Mouse (Mus musculus): Measurements from ENCODE around the gene Eya4. TPM values are rescaled to one million over a fixed set of nuclear protein-coding genes. Genes with fewer than 3 reads are reported as not detected.

Eya4 gene
- polyA plus RNA-seq, 1 experiment from 2014 or later = 10.7 TPM

GRCm38 (mm10) chr10:23185391-23185790 lies 165.2 kb downstream of the Eya4 start:
- H3K9me3 ChIP-seq = no peaks in the 10 kb centered on the region
- H3K27ac ChIP-seq = no peak overlapping the region
- H3K4me2 ChIP-seq = no peak overlapping the region
- 92% methylated on average over 6 of the region's 6 CpGs for WGBS
- no peak for ATAC-seq (ENCODE audit: insufficient number of reproducible peaks, insufficient read depth, low FRiP score, low TSS enrichment, low read depth)
- no peaks in the 10 kb centered on the region for H3K27me3 ChIP-seq
- H3K9ac ChIP-seq (replicated peaks) = no peak overlapping the region
- no peaks in the 10 kb centered on the region for H3K36me3 ChIP-seq
- peaks cover 10% of the 10 kb centered on the region for H3K4me1 ChIP-seq (replicated peaks)
- no peak overlapping the region for H3K4me3 ChIP-seq (replicated peaks)

GRCm38 (mm10) chr10:23181572-23182493 lies 168.8 kb downstream of the Eya4 start:
- no peaks in the 10 kb centered on the region for H3K27me3 ChIP-seq
- no peak overlapping the region for H3K4me2 ChIP-seq
- no peak overlapping the region for H3K27ac ChIP-seq
- H3K9ac ChIP-seq (replicated peaks) = no peak overlapping the region
- no peaks in the 10 kb centered on the region for H3K36me3 ChIP-seq
- H3K4me1 ChIP-seq (replicated peaks) = peaks cover 14% of the 10 kb centered on the region; the same call in 1 of the 2 replicates
- H3K4me3 ChIP-seq (replicated peaks) = no peak overlapping the region
- WGBS = 79% methylated on average over 11 of the region's 11 CpGs
- ATAC-seq (ENCODE audit: insufficient number of reproducible peaks, insufficient read depth, low FRiP score, low TSS enrichment, low read depth) = no peak
- H3K9me3 ChIP-seq = no peaks in the 10 kb centered on the region

GRCm38 (mm10) chr10:23179285-23179684 lies 171.3 kb downstream of the Eya4 start:
- Histone ChIP-seq H3K9me3 (no peaks in the 10 kb centered on the region), H3K27ac (no peak overlapping the region), H3K9ac (replicated peaks) (no peak overlapping the region), H3K4me1 (replicated peaks) (peaks cover 27% of the 10 kb centered on the region), H3K4me2 (no peak overlapping the region), H3K27me3 (no peaks in the 10 kb centered on the region), H3K36me3 (no peaks in the 10 kb centered on the region), H3K4me3 (replicated peaks) (no peak overlapping the region)
- WGBS = 54% methylated on average over 6 of the region's 6 CpGs
- no peak for ATAC-seq (ENCODE audit: insufficient number of reproducible peaks, insufficient read depth, low FRiP score, low TSS enrichment, low read depth)

GRCm38 (mm10) chr10:23177347-23178046 lies 173.1 kb downstream of the Eya4 start:
- Histone ChIP-seq H3K9me3 (no peaks in the 10 kb centered on the region), H3K36me3 (no peaks in the 10 kb centered on the region), H3K4me1 (replicated peaks) (peaks cover 27% of the 10 kb centered on the region), H3K9ac (replicated peaks) (no peak overlapping the region), H3K27ac (no peak overlapping the region), H3K27me3 (no peaks in the 10 kb centered on the region), H3K4me3 (replicated peaks) (no peak overlapping the region), H3K4me2 (peak overlapping the region; percentile 15; the same call in 1 of the 2 replicates)
- WGBS = 74% methylated on average over 5 of the region's 5 CpGs
- ATAC-seq (ENCODE audit: insufficient number of reproducible peaks, insufficient read depth, low FRiP score, low TSS enrichment, low read depth) = no peak

GRCm38 (mm10) chr10:23176666-23177346 lies 173.8 kb downstream of the Eya4 start:
- no peak overlapping the region for H3K4me3 ChIP-seq (replicated peaks)
- H3K4me1 ChIP-seq (replicated peaks) = peaks cover 27% of the 10 kb centered on the region
- no peaks in the 10 kb centered on the region for H3K36me3 ChIP-seq
- ATAC-seq (ENCODE audit: insufficient number of reproducible peaks, insufficient read depth, low FRiP score, low TSS enrichment, low read depth) = no peak
- 40% methylated on average over 8 of the region's 8 CpGs for WGBS
- H3K4me2 ChIP-seq = peak overlapping the region; percentile 15; the same call in 1 of the 2 replicates
- no peaks in the 10 kb centered on the region for H3K27me3 ChIP-seq
- H3K9ac ChIP-seq (replicated peaks) = no peak overlapping the region
- no peaks in the 10 kb centered on the region for H3K9me3 ChIP-seq
- no peak overlapping the region for H3K27ac ChIP-seq

- 78% methylated on average over 7 of the region's 7 CpGs for WGBS
- H3K4me1 ChIP-seq (replicated peaks) = peaks cover 10% of the 10 kb centered on the region
- H3K27me3 ChIP-seq = no peaks in the 10 kb centered on the region
- no peak overlapping the region for H3K4me2 ChIP-seq
- ATAC-seq (ENCODE audit: insufficient number of reproducible peaks, insufficient read depth, low FRiP score, low TSS enrichment, low read depth) = no peak
- H3K9ac ChIP-seq (replicated peaks) = no peak overlapping the region
- no peak overlapping the region for H3K27ac ChIP-seq
- H3K4me3 ChIP-seq (replicated peaks) = no peak overlapping the region
- H3K36me3 ChIP-seq = peaks cover 2% of the 10 kb centered on the region; the same call in 1 of the 2 replicates
- H3K9me3 ChIP-seq = no peaks in the 10 kb centered on the region
These were observed 179.0 kb downstream of the Eya4 start for GRCm38 (mm10) chr10:23171541-23171940.

GRCm38 (mm10) chr10:23165089-23165642 lies 185.4 kb downstream of the Eya4 start:
- Histone ChIP-seq H3K4me3 (replicated peaks) (no peak overlapping the region), H3K27me3 (no peaks in the 10 kb centered on the region), H3K4me2 (no peak overlapping the region), H3K27ac (no peak overlapping the region), H3K36me3 (peaks cover 2% of the 10 kb centered on the region; the same call in 1 of the 2 replicates), H3K9ac (replicated peaks) (no peak overlapping the region), H3K4me1 (replicated peaks) (peaks cover 21% of the 10 kb centered on the region), H3K9me3 (no peaks in the 10 kb centered on the region)
- ATAC-seq (ENCODE audit: insufficient number of reproducible peaks, insufficient read depth, low FRiP score, low TSS enrichment, low read depth) = no peak
- 65% methylated on average over 7 of the region's 7 CpGs for WGBS

- H3K9me3 ChIP-seq = no peaks in the 10 kb centered on the region
- peaks cover 2% of the 10 kb centered on the region; the same call in 1 of the 2 replicates for H3K36me3 ChIP-seq
- WGBS = 26% methylated on average over 10 of the region's 10 CpGs
- H3K4me3 ChIP-seq (replicated peaks) = no peak overlapping the region
- no peak overlapping the region for H3K4me2 ChIP-seq
- H3K27me3 ChIP-seq = no peaks in the 10 kb centered on the region
- H3K4me1 ChIP-seq (replicated peaks) = peaks cover 39% of the 10 kb centered on the region
- ATAC-seq (ENCODE audit: insufficient number of reproducible peaks, insufficient read depth, low FRiP score, low TSS enrichment, low read depth) = no peak
- H3K27ac ChIP-seq = no peak overlapping the region
- no peak overlapping the region for H3K9ac ChIP-seq (replicated peaks)
These were observed 190.7 kb downstream of the Eya4 start for GRCm38 (mm10) chr10:23159844-23160243.

- H3K4me2 ChIP-seq = no peak overlapping the region
- 57% methylated on average over 11 of the region's 11 CpGs for WGBS
- H3K27me3 ChIP-seq = no peaks in the 10 kb centered on the region
- no peak for ATAC-seq (ENCODE audit: insufficient number of reproducible peaks, insufficient read depth, low FRiP score, low TSS enrichment, low read depth)
- H3K9me3 ChIP-seq = no peaks in the 10 kb centered on the region
- peaks cover 35% of the 10 kb centered on the region for H3K4me1 ChIP-seq (replicated peaks)
- no peak overlapping the region for H3K27ac ChIP-seq
- peaks cover 2% of the 10 kb centered on the region; the same call in 1 of the 2 replicates for H3K36me3 ChIP-seq
- no peak overlapping the region for H3K4me3 ChIP-seq (replicated peaks)
- no peak overlapping the region for H3K9ac ChIP-seq (replicated peaks)
These were observed 191.4 kb downstream of the Eya4 start for GRCm38 (mm10) chr10:23159138-23159537.

- peak overlapping the region; percentile 62; the same call in 1 of the 2 replicates for H3K27ac ChIP-seq
- H3K9me3 ChIP-seq = no peaks in the 10 kb centered on the region
- H3K4me1 ChIP-seq (replicated peaks) = peaks cover 25% of the 10 kb centered on the region
- WGBS = 38% methylated on average over 18 of the region's 18 CpGs
- ATAC-seq (ENCODE audit: insufficient number of reproducible peaks, insufficient read depth, low FRiP score, low TSS enrichment, low read depth) = no peak
- no peaks in the 10 kb centered on the region for H3K27me3 ChIP-seq
- H3K36me3 ChIP-seq = peaks cover 2% of the 10 kb centered on the region; the same call in 1 of the 2 replicates
- no peak overlapping the region for H3K9ac ChIP-seq (replicated peaks)
- no peak overlapping the region for H3K4me2 ChIP-seq
- H3K4me3 ChIP-seq (replicated peaks) = no peak overlapping the region
These were observed 193.5 kb downstream of the Eya4 start for GRCm38 (mm10) chr10:23156866-23157625.
